Mouse (Mus musculus): Measurements from ENCODE around the gene Crybb3. TPM values are rescaled to one million over a fixed set of nuclear protein-coding genes. Genes with fewer than 3 reads are reported as not detected.
"Not testable (repeated sequence)": the region's sequence is repeated elsewhere in the genome, so short reads cannot be mapped to it uniquely, and the experiment has no call there.

Gene Crybb3
- polyA plus RNA-seq, 1 experiment from 2014 or later: 1.1 TPM

DNA sequence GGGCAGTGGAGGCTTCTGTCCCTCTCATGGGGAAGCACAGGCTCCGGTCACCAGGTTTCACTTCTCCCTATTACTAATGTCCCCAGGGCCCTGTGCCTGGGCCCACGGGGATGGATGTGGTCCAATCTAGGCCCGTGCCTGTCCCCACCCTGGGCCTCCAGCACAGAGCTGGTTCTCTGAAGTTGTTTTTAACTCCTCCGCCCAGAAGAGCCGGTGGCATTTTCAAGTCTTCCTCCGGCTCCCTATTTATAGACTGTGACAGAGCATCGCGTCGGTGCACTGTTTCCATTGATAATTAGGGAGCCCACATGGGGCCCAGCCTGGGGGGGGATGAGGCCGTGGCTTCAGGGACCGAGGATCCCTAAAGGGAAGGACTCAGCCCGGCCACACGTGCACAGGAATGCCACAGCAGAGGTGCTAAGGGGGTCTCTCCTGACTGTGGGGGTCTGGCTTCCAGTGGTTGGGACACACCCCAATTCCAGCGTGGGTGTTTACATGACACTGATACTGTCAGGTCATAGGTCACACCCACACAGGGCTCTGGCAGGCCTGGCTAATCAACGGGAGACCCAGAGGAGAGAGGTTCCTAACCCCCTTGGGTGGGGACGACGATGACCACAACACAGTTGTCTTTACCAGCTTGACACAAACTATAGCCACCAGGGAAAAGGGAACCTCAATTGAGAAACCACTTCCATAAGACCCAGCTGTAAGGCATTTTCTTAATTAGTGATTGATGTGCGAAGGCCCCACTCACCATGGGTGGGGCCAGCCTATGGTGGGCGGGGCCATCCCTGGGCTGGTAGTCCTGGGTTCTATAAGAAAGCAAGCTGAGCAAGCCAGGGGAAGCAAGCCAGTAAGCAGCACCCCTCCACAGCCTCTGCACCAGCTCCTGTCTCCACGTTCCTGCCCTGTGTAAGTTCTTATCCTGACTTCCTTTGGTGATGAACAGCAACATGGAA is 33.2 kb upstream of the Crybb3 start:
- Histone ChIP-seq H3K9me3 (no peaks in the 10 kb centered on the region), H3K9ac (no peak overlapping the region), H3K4me3 (no peak overlapping the region), H3K4me1 (peaks cover 13% of the 10 kb centered on the region), H3K36me3 (replicated peaks) (no peaks in the 10 kb centered on the region), H3K4me2 (no peak overlapping the region), H3K27ac (no peak overlapping the region), H3K27me3 (replicated peaks) (no peaks in the 10 kb centered on the region)
- 58% methylated on average over 20 of the region's 20 CpGs for WGBS
- no peak for ATAC-seq (replicated peaks)

DNA sequence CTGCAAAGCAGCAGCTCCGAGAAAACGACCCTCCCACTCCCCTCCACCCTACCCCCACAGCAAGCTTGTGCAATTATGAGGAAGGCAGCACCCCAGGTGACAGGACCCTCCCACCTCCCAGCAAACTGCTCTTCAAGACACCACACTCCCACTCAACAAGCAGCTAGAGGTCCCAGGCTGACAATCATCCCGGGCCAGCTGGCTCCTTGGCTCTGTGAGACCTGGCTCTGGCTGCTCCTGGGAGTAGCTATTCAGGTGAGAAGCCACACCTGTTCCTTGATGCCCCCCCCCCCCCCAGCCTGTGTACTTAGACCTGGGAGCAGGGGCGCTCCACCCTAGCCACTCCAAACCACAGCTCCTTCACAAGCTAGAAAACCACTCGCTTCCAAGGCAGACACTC is 31.7 kb upstream of the Crybb3 start:
- 42% methylated on average over 4 of the region's 5 CpGs for WGBS
- Histone ChIP-seq H3K36me3 (replicated peaks) (no peaks in the 10 kb centered on the region), H3K4me1 (peaks cover 13% of the 10 kb centered on the region), H3K4me3 (no peak overlapping the region), H3K4me2 (no peak overlapping the region), H3K27me3 (replicated peaks) (no peaks in the 10 kb centered on the region), H3K27ac (no peak overlapping the region), H3K9ac (no peak overlapping the region), H3K9me3 (no peaks in the 10 kb centered on the region)
- no peak for ATAC-seq (replicated peaks)

DNA sequence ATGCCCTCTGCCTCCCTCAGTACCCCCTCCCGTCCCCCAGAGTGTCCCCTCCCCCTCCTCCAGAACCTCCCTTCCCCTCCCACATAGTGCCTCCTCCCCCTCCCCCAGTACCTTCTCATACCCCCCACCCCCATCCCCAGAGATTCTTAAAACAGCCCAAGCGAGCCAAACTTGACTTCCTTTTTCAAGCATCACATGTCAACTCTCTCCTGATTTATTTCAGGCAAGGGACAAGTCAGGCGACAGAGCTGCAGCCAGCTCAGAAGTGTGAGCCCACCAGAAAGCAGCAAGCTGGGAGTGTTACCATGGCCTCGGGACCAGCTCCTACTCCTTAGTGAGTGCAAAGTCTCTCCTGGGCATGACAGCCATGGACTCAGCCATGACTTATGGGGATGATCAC is 30.0 kb upstream of the Crybb3 start:
- Histone ChIP-seq H3K4me2 (no peak overlapping the region), H3K36me3 (replicated peaks) (no peaks in the 10 kb centered on the region), H3K9me3 (no peaks in the 10 kb centered on the region), H3K4me1 (peaks cover 11% of the 10 kb centered on the region), H3K27me3 (replicated peaks) (no peaks in the 10 kb centered on the region), H3K4me3 (no peak overlapping the region), H3K27ac (no peak overlapping the region), H3K9ac (no peak overlapping the region)
- 31% methylated on average over 4 of the region's 4 CpGs for WGBS
- ATAC-seq (replicated peaks): no peak

DNA sequence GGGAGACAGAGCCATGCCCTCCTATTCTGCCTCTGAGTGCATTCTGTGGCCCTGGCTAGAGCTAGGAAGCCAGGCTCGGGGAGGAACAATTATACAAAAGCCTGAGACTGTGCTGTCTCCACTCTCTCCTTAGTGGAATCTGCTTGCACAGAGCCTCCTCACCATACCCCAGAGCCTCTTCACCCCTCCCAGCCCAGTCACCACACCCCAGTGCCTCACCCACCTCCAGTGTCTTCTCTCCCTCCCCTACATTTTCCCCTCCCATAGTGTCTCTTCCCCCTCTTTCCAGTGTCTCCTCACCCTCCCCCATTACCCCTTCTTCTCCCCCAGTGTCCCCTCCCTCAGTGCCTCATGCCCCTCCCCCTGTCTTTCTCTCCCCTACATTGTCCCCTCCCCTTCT is 29.5 kb upstream of the Crybb3 start:
- Histone ChIP-seq H3K4me2 (no peak overlapping the region), H3K9ac (no peak overlapping the region), H3K27me3 (replicated peaks) (no peaks in the 10 kb centered on the region), H3K36me3 (replicated peaks) (no peaks in the 10 kb centered on the region), H3K4me3 (no peak overlapping the region), H3K4me1 (peaks cover 11% of the 10 kb centered on the region), H3K9me3 (no peaks in the 10 kb centered on the region), H3K27ac (peak overlapping the region; percentile 69)
- 4% methylated on average over 1 of the region's 1 CpGs for WGBS
- 0 out of 2 replicates have a peak, but pooled peaks have one; percentile 48 for ATAC-seq (replicated peaks)

DNA sequence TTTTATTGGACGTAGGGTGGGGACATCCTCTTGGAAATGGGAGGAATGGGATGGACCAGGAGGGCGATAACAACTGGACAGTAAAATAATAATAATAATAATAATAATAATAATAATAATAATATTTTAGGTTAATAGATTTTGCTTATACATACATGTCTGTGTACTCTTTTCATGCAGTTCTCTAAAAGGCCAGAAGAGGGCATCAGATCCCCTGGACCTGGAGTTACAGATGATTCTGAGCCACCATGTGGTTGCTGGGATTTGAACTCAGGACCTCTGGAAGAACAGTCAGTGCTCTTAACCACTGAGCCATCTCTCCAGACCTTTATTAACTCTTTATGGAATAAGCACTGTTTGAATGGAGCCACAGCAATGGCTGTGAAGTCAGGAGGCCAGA is 28.3 kb upstream of the Crybb3 start:
- H3K27ac ChIP-seq; H3K27me3 ChIP-seq (replicated peaks); ATAC-seq (replicated peaks); H3K4me2 ChIP-seq; H3K36me3 ChIP-seq (replicated peaks); H3K9ac ChIP-seq; H3K4me3 ChIP-seq; H3K9me3 ChIP-seq: not testable (repeated sequence)
- WGBS: 92% methylated on average over 2 of the region's 2 CpGs
- H3K4me1 ChIP-seq: peaks cover 11% of the 10 kb centered on the region

DNA sequence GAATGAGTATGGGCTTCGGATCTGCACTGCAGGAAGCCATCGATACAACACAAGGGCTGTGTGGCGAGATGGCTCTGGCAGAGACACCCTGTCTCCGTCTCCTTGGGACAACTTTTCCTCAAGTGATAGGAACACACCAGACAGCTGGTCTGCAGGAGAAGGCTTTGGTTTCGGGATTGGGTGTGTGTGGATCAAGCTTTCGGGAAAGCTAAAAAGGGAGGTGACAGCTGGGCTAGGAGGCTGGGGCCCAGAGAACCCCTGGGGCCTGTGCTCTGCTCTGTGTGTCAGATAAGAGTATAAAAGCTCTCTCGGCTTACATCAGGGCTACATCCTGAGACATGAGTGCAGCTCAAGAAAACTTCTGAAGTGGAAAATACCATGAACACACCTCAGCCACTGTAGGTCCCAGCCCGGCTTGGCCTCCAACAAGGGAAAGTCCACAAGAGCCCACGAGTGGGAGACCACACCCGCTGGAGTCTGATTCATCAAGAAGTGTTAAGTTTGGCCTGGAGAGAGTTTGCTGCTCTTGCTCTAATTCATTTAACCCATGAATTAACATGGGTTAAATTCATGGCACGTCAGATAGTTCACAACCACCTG is 26.9 kb upstream of the Crybb3 start:
- Histone ChIP-seq H3K4me1 (peaks cover 8% of the 10 kb centered on the region), H3K27me3 (replicated peaks) (no peaks in the 10 kb centered on the region), H3K4me3 (no peak overlapping the region), H3K36me3 (replicated peaks) (no peaks in the 10 kb centered on the region), H3K27ac (no peak overlapping the region), H3K9me3 (no peaks in the 10 kb centered on the region), H3K4me2 (no peak overlapping the region), H3K9ac (no peak overlapping the region)
- no peak for ATAC-seq (replicated peaks)
- WGBS: 76% methylated on average over 11 of the region's 11 CpGs

DNA sequence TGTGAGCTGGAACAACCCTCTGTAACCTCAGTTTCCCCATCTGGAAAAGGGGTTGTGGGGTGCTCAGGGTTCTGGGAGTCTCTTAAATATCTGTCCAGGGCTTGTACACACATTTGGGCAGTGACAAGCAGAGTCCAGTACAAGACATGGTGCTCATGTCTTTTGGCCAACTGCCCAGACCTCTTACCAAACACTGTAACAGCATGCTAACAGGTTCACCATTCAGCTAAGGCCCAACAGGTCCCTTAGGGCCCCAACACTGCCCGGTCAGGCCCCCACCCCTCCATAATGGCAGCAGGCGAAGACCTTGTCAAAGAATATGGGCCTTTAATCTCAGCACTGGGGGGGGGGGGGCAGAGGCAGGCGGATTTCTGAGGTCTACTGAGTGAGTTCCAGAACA is 26.3 kb upstream of the Crybb3 start:
- Histone ChIP-seq H3K9ac (no peak overlapping the region), H3K4me2 (no peak overlapping the region), H3K4me1 (peaks cover 10% of the 10 kb centered on the region), H3K27ac (no peak overlapping the region), H3K36me3 (replicated peaks) (no peaks in the 10 kb centered on the region), H3K4me3 (no peak overlapping the region), H3K9me3 (no peaks in the 10 kb centered on the region), H3K27me3 (replicated peaks) (no peaks in the 10 kb centered on the region)
- no peak for ATAC-seq (replicated peaks)
- 61% methylated on average over 3 of the region's 3 CpGs for WGBS

DNA sequence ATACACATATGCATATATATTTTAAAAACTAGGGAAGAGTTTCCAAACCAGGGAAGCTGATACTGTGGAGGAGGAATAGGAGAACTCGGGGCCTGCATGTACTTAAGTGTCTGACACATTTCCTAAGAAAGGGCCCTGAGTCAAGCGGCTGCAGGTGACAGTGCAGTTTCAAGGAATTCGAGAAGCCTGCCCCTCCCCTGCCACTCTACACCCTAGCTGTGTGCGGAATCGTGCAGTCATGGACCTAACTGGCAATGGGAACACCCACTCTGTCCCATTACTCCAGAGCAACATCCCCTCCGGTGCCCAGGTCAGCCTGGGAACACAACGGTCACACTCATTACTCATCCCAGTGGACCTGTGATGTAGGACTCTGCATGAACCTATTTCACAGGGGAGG is 25.2 kb upstream of the Crybb3 start:
- H3K36me3 ChIP-seq (replicated peaks): no peaks in the 10 kb centered on the region
- H3K27me3 ChIP-seq (replicated peaks): no peaks in the 10 kb centered on the region
- no peak overlapping the region for H3K4me3 ChIP-seq
- ATAC-seq (replicated peaks): no peak
- H3K4me2 ChIP-seq: no peak overlapping the region
- H3K9me3 ChIP-seq: no peaks in the 10 kb centered on the region
- no peak overlapping the region for H3K9ac ChIP-seq
- 84% methylated on average over 7 of the region's 7 CpGs for WGBS
- H3K4me1 ChIP-seq: peaks cover 16% of the 10 kb centered on the region
- no peak overlapping the region for H3K27ac ChIP-seq

DNA sequence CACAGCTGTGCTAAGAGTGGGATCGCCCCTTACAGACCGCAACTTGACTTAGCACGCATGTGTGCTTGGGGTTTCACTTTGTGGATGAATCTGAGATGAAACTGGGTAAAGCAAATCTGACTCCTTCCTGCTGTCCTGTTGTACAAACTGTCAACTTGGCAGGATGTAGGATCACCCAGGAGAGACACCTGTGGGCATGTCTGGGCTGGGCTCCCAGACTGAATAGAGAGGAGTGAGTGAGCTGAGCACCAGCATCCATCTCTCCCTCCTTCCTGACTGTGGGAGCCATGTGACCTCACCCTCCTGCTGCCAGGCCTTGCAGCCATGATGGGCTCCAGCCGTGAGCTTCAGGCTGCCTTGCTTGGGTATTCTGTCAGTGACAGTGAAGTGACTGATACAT is 24.1 kb upstream of the Crybb3 start:
- H3K9me3 ChIP-seq: no peaks in the 10 kb centered on the region
- H3K9ac ChIP-seq: no peak overlapping the region
- no peaks in the 10 kb centered on the region for H3K36me3 ChIP-seq (replicated peaks)
- no peak overlapping the region for H3K27ac ChIP-seq
- no peak overlapping the region for H3K4me2 ChIP-seq
- no peaks in the 10 kb centered on the region for H3K27me3 ChIP-seq (replicated peaks)
- no peak for ATAC-seq (replicated peaks)
- no peak overlapping the region for H3K4me3 ChIP-seq
- peaks cover 8% of the 10 kb centered on the region for H3K4me1 ChIP-seq
- 89% methylated on average over 4 of the region's 4 CpGs for WGBS

DNA sequence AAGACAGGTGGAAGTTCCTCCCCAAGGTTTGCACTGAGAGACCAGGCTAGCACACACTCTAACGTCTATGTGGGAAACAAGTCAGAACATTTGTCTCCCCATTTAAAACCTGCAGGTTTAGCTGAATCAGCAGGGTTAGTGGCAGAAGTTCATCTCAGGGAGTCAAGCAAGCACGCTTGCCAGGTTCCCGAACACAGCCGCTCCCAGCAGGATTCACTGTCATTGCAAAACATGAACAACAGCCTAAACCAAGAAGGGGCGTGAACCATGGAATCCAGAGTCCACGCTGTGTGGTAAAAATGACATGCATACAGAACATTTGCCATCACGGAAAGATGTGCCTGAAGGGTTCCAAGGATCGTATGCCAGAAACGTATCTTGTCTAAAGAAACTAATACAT is 23.7 kb upstream of the Crybb3 start:
- no peaks in the 10 kb centered on the region for H3K9me3 ChIP-seq
- H3K4me2 ChIP-seq: no peak overlapping the region
- 83% methylated on average over 9 of the region's 9 CpGs for WGBS
- H3K9ac ChIP-seq: no peak overlapping the region
- H3K27me3 ChIP-seq (replicated peaks): no peaks in the 10 kb centered on the region
- H3K36me3 ChIP-seq (replicated peaks): no peaks in the 10 kb centered on the region
- no peak for ATAC-seq (replicated peaks)
- no peak overlapping the region for H3K4me3 ChIP-seq
- no peak overlapping the region for H3K27ac ChIP-seq
- H3K4me1 ChIP-seq: peaks cover 8% of the 10 kb centered on the region

DNA sequence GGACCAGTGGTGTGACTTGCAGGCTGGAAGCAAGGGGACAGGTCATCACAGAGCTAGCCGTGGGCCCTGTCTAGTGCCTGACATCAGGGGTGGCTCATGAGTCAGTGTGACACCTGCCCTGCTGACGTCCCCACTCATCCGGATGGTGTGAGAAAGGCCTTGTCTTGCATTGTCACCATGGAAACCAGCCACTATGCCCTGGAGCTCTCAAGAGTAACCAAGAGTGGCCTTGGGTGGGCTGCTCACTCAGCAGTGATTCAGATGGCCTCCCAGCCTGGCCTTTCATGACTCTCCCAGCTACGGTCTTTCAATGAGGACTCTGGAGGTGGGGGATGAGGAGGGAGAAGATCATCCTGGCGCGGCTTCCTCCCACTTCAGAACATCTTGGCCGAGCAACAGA is 21.1 kb upstream of the Crybb3 start:
- Histone ChIP-seq H3K9me3 (no peaks in the 10 kb centered on the region), H3K27me3 (replicated peaks) (no peaks in the 10 kb centered on the region), H3K9ac (no peak overlapping the region), H3K36me3 (replicated peaks) (no peaks in the 10 kb centered on the region), H3K4me2 (no peak overlapping the region), H3K27ac (no peak overlapping the region), H3K4me3 (no peak overlapping the region), H3K4me1 (peaks cover 8% of the 10 kb centered on the region)
- 0 out of 2 replicates have a peak, but pooled peaks have one; percentile 22 for ATAC-seq (replicated peaks)
- WGBS: 11% methylated on average over 7 of the region's 7 CpGs

DNA sequence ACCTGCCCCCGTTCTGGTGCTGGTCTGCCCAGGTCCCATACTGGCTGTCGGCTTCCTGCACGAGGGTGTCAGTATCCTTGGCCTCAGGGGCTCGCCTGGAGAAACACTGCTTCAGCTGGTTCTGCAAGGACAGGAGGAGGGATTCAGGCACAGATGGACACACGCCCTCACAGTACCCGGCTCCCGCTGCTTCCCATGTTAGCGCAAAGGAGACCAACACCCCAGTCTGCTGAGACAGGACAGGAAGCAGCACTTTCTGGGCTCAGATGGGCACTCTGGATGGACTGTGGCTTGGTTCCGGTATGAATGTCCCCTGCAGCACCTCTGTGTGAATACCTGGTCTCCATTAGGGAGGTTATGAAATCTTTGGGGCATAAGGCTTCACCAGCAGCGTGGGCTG is 20.1 kb upstream of the Crybb3 start:
- Histone ChIP-seq H3K4me2 (no peak overlapping the region), H3K36me3 (replicated peaks) (no peaks in the 10 kb centered on the region), H3K9ac (no peak overlapping the region), H3K4me1 (peaks cover 8% of the 10 kb centered on the region), H3K27me3 (replicated peaks) (no peaks in the 10 kb centered on the region), H3K27ac (no peak overlapping the region), H3K9me3 (no peaks in the 10 kb centered on the region), H3K4me3 (no peak overlapping the region)
- ATAC-seq (replicated peaks): no peak
- 92% methylated on average over 10 of the region's 10 CpGs for WGBS

DNA sequence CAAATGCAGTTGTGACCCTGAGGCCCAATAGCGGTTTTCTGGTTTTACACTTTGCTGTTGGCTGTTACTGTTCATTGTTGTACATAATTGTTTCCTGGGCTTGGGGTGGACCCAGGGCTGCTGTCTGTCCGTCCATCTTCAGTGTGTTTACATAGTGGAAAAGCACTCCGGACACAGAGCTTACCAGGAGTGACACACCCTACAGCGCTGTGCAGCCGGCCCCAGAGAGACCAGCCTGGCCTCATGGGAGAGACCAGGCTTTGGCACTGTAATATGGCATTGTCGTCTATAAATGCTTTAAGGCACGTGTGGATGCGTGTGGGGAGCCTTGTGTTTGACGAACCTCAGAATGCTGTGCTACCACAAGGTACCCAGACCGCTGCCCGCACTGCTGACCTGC is 19.0 kb upstream of the Crybb3 start:
- Histone ChIP-seq H3K9ac (no peak overlapping the region), H3K4me2 (no peak overlapping the region), H3K9me3 (no peaks in the 10 kb centered on the region), H3K4me1 (peaks cover 8% of the 10 kb centered on the region), H3K36me3 (replicated peaks) (no peaks in the 10 kb centered on the region), H3K4me3 (no peak overlapping the region), H3K27ac (no peak overlapping the region), H3K27me3 (replicated peaks) (no peaks in the 10 kb centered on the region)
- no peak for ATAC-seq (replicated peaks)
- 92% methylated on average over 11 of the region's 11 CpGs for WGBS
